Mouse (Mus musculus) kidney, adult 10 weeks (tissue): ENCODE data around the gene Fmc1. TPM values are rescaled to one million over a fixed set of nuclear protein-coding genes. Genes with fewer than 3 reads are reported as not detected.

Experiments
- polyA plus RNA-seq: library from polyadenylated mRNA; stranded (reverse); fragments of 350-450 nt; fragmentation: Illumina TruSeq; extraction: RNeasy Lipid Tissue Mini Kit (QIAGEN cat#74804); gene quantifications from one replicate; pipeline ENCODE4 v1.2.3, GENCODE M21; 2014; ENCODE audit warnings: low read depth, low replicate concordance

Fmc1 gene
- 3.6 TPM for polyA plus RNA-seq

DNA sequence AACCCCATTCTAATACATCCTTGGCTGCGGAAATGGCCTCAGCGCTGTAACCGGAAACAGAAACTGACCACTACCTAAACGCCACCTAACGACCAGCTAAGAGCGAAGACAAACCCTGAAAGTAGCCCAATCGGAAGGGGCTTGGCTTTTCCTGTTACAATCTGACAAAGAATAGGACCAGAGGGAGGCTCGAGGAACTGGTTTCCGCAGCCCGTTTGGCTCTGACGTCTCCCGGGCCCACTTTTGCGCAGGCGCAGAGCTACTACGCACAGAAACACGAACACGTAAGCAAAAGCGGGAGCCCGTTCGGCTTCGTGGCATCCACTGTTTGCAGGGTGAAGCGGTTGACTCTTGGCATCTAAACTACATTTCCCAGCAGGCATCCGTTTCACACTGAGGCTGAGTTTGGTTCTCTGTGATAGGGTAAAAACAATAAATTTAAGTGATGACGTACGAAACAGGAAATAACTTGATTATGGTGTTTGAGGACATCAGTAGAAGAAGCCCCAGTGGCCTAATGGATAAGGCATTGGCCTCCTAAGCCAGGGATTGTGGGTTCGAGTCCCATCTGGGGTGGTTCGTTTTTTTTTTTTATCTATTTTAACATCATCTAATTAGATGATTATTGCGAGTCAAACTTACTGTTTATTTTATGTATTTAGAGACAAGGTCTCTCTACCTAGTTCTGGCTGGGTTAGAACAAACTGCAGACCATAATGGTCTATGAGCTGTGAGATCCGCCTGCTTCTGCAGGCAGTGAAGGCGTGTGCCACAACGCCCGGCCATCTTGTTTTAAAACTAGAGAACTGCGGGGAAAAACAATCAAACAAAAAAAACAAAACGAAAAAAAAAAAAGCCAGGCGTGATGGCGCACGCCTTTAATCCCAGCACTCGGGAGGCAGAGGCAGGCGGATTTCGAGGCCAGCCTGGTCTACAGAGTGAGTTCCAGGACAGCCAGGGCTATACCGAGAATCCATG lies at the start of gene Fmc1:
TSS of gene Fmc1 (plus strand) at position 75 of the 978 bp plus-strand sequence.

DNA sequence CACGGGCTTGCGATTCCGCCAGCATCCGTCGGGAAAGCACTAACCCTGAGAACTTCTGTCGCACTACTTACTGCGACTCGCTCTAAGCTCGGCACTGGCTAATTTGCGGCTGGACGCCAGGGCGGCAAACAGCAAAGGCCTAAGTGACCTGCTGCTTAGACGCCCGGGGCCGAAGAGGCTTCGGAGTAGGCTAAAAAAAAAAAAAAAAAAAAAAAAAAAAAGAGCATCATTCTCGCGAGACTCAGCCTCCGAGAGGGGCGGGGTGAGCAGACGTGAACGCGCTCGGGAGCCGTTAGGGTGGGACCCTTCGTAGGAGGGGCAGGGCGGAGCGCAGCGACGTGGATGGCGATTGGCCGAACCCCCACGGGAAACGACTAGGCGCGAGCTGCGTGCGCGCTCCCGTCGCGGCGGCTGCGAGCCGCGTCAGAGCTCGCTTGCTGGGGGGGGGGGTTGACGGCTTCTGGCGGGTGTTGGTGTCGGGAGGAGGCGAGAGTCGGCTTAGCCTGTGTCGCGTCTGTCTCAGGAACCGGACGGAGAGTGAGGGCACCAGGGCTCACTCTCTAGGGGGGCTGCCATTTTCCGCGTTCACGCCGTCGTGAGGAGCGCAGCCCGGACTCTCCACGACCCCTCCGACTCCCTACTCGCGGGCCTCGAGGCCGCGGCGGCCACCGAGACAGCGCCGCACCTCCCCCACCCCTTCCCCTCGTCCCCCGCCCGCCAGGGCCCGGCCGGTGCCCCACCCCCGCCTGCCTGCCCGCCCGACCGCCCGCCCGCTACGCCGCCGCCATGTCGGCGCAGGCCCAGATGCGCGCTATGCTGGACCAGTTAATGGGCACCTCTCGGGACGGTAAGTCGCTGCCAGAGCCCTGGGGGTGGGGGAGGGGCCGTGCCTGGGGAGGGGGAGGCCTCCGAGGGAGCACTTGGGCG lies 18.0 kb downstream of the Fmc1 start, which contains the start of gene Luc7l2:
TSS of gene Luc7l2 (plus strand) at position 273 of the 927 bp plus-strand sequence.

Other genes starting within 250 kb of the Fmc1 start
- 2.1 TPM for gene Zc3hav1l, start 234.2 kb upstream of the Fmc1 start, polyA plus RNA-seq
- 20.2 TPM for gene Zc3hav1, start 178.9 kb upstream of the Fmc1 start, polyA plus RNA-seq
- gene Ttc26, start 152.0 kb upstream of the Fmc1 start, polyA plus RNA-seq = 11.8 TPM
- 23.2 TPM for gene Ubn2, start 99.6 kb upstream of the Fmc1 start, polyA plus RNA-seq
- 197 TPM for gene Luc7l2, start 17.8 kb downstream of the Fmc1 start, polyA plus RNA-seq
- gene Klrg2, start 103.7 kb downstream of the Fmc1 start, polyA plus RNA-seq = 0.24 TPM
- gene Clec2l, start 129.6 kb downstream of the Fmc1 start, polyA plus RNA-seq = not detected